Mouse (Mus musculus): ENCODE data around the gene Hmx2. TPM values are rescaled to one million over a fixed set of nuclear protein-coding genes. Genes with fewer than 3 reads are reported as not detected.

Hmx2 gene
- polyA plus RNA-seq (2015; fragmentation: Nextera tagmentation; extraction: Ambion mirVana): 0.09 TPM in 1 of 2 replicates, not detected in the other

DNA sequence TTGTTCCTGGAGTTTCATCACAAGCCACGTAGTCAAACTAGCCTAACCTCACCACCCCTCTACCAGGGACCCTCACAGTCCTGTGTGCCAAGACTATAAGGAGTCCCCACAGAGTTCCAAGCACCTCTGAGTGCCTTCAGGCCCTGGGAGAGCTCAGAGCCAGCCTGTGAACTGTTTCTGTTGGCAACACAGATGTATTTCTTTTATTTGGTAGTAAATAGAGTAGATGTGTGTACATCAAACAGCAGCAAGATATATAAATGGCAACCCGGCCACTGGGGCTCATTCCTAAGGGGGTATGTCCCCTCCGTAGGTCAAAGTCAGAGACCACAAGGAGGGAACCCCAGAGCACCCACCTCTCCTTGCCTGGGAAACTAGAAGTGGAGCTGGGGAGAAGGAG is at the start of gene Hmx2:
Gene Hmx2, plus strand, starts transcription at position 301 of the 400 bp plus-strand sequence.
- Histone ChIP-seq H3K27me3 (peaks cover 98% of the 10 kb centered on the region), H3K4me1 (replicated peaks) (peaks cover 12% of the 10 kb centered on the region), H3K4me3 (no peak within 1 kb of the TSS), H3K9me3 (replicated peaks) (no peaks in the 10 kb centered on the region), H3K27ac (no peak within 1 kb of the TSS), H3K9ac (no peak within 1 kb of the TSS), H3K36me3 (no peaks in the 10 kb centered on the region), H3K4me2 (no peak within 1 kb of the TSS)
- no peak for ATAC-seq (replicated peaks; ENCODE audit: insufficient number of reproducible peaks, insufficient read depth, low FRiP score, low read depth)
- WGBS: 2% methylated on average over 3 of the region's 3 CpGs

DNA sequence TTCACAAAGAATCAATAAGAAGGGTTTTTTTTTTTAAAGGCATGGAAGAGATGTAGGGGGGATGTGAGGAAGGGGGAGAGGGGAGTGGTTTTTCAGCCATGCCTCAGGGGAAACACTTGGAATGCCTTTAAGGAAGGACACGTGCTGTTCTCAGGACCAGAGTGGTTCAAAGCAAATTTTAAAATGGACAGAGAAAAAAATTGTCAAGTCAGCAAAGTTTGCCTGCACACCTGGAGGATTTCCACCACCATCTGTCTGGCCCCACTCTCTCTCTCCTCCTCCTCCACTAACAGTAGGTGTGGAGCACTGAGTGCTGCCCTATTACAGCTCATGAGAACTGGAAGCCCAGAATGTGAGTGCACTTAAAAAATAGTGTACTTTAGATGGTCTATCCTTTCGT is 44.8 kb upstream of the Hmx2 start:
- ATAC-seq (replicated peaks; ENCODE audit: insufficient number of reproducible peaks, insufficient read depth, low FRiP score, low read depth): no peak
- H3K4me1 ChIP-seq (replicated peaks): no peaks in the 10 kb centered on the region
- 67% methylated on average over 2 of the region's 2 CpGs for WGBS

GRCm38 (mm10) chr7:131539979-131540378 is 8.6 kb upstream of the Hmx2 start:
- no peak overlapping the region for H3K27ac ChIP-seq
- H3K4me1 ChIP-seq (replicated peaks): peaks cover 31% of the 10 kb centered on the region
- WGBS: 0% methylated on average over 7 of the region's 7 CpGs
- H3K4me2 ChIP-seq: no peak overlapping the region
- no peaks in the 10 kb centered on the region for H3K9me3 ChIP-seq (replicated peaks)
- no peaks in the 10 kb centered on the region for H3K36me3 ChIP-seq
- no peak overlapping the region for H3K9ac ChIP-seq
- H3K4me3 ChIP-seq: no peak overlapping the region
- no peak for ATAC-seq (replicated peaks; ENCODE audit: insufficient number of reproducible peaks, insufficient read depth, low FRiP score, low read depth)
- peaks cover 89% of the 10 kb centered on the region for H3K27me3 ChIP-seq

More for the DNA sequence above, 44.8 kb upstream of the Hmx2 start:
- Histone ChIP-seq H3K4me3 (no peak overlapping the region), H3K36me3 (no peaks in the 10 kb centered on the region), H3K9ac (no peak overlapping the region), H3K9me3 (replicated peaks) (no peaks in the 10 kb centered on the region), H3K27ac (no peak overlapping the region), H3K27me3 (no peaks in the 10 kb centered on the region), H3K4me2 (no peak overlapping the region)

GRCm38 (mm10) chr7:131541184-131542114 is 7.1 kb upstream of the Hmx2 start:
- H3K27ac ChIP-seq: no peak overlapping the region
- H3K27me3 ChIP-seq: peaks cover 97% of the 10 kb centered on the region
- H3K36me3 ChIP-seq: no peaks in the 10 kb centered on the region
- H3K4me3 ChIP-seq: peak overlapping the region; percentile 48
- H3K9me3 ChIP-seq (replicated peaks): no peaks in the 10 kb centered on the region
- WGBS: 2% methylated on average over 41 of the region's 41 CpGs
- peak overlapping the region; percentile 73 for H3K4me2 ChIP-seq
- ATAC-seq (replicated peaks; ENCODE audit: insufficient number of reproducible peaks, insufficient read depth, low FRiP score, low read depth): no peak
- H3K9ac ChIP-seq: no peak overlapping the region
- H3K4me1 ChIP-seq (replicated peaks): peaks cover 31% of the 10 kb centered on the region

DNA sequence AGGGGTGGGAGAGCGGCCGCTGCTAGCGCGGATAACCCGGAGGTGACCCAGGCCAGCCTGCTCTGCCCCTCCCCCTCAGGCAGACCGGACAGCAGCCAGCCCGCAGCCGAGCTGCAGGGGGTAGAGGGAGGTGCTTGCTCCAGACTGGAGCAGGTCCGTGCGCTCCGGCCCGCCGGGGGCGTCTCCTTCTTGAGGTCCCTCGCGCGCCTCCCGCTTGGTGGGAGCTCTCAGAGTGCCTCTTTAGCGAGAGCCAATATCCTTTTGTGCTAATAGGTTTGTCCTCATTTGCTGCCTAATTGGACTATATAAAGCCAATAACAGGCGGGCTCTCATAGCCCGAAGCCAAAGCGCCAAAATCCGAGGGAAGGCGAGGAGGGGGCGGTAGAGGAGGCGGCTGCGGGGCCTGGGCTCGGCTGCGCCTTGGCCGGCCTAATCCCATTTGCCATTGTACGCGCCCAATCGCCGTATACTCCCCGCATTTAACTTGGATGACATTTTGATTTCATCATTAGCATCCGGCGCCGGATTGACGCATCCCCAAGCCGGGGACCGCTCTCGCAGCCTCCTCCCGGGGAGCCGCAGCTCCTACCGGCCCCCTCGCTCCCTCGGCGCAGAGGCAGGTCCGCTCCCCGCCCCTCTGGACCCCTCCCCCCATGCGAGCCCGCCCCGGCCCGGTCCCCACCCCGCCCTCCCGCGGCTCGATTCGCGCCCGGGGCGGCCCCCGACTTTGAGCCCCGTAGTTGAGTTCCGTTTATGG is 6.3 kb upstream of the Hmx2 start, which contains the start of gene Hmx3:
Gene Hmx3, plus strand, starts transcription at position 753 of the 757 bp plus-strand sequence.
- H3K4me2 ChIP-seq: peak within 1 kb of the TSS; percentile 73
- peaks cover 31% of the 10 kb centered on the region for H3K4me1 ChIP-seq (replicated peaks)
- peaks cover 99% of the 10 kb centered on the region for H3K27me3 ChIP-seq
- H3K4me3 ChIP-seq: peak within 1 kb of the TSS; percentile 48
- no peak for ATAC-seq (replicated peaks; ENCODE audit: insufficient number of reproducible peaks, insufficient read depth, low FRiP score, low read depth)
- H3K9me3 ChIP-seq (replicated peaks): no peaks in the 10 kb centered on the region
- no peak within 1 kb of the TSS for H3K27ac ChIP-seq
- no peak within 1 kb of the TSS for H3K9ac ChIP-seq
- under 1% methylated on average over 54 of the region's 65 CpGs for WGBS
- no peaks in the 10 kb centered on the region for H3K36me3 ChIP-seq

DNA sequence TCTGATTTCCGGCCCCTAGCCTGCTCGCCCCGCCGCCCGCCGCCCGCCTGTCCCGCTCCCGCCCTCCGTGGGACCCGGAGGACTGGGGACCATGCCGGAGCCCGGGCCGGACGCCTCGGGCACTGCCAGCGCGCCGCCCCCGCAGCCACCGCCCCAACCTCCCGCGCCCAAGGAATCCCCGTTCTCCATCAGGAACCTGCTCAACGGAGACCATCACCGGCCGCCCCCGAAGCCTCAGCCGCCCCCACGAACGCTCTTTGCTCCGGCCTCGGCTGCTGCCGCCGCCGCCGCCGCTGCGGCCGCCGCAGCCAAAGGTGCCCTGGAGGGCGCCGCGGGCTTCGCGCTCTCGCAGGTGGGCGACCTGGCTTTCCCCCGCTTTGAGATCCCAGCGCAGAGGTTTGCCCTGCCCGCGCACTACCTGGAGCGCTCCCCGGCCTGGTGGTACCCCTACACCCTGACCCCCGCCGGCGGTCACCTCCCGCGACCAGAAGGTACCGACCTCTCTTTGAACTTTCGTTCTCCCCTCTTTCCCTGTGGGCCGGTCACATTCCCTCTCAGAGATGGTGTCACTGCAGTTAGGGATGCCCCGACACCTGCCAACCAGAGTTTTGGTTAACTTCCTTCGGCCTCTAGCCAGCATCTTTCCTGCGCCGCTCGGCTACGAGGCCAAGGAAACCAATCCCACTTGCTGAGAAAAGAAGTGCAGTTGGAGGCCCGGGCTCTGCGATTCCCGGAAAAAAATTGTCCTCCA is 5.5 kb upstream of the Hmx2 start:
- peak overlapping the region; percentile 48 for H3K4me3 ChIP-seq
- H3K36me3 ChIP-seq: no peaks in the 10 kb centered on the region
- H3K9ac ChIP-seq: no peak overlapping the region
- under 1% methylated on average over 71 of the region's 71 CpGs for WGBS
- ATAC-seq (replicated peaks; ENCODE audit: insufficient number of reproducible peaks, insufficient read depth, low FRiP score, low read depth): no peak
- peaks cover 31% of the 10 kb centered on the region for H3K4me1 ChIP-seq (replicated peaks)
- H3K9me3 ChIP-seq (replicated peaks): no peaks in the 10 kb centered on the region
- peaks cover 99% of the 10 kb centered on the region for H3K27me3 ChIP-seq
- peak overlapping the region; percentile 73 for H3K4me2 ChIP-seq
- H3K27ac ChIP-seq: no peak overlapping the region

GRCm38 (mm10) chr7:131543623-131544481 is 4.7 kb upstream of the Hmx2 start:
- peak overlapping the region; percentile 73 for H3K4me2 ChIP-seq
- peaks cover 31% of the 10 kb centered on the region for H3K4me1 ChIP-seq (replicated peaks)
- H3K36me3 ChIP-seq: no peaks in the 10 kb centered on the region
- 2% methylated on average over 75 of the region's 75 CpGs for WGBS
- no peak overlapping the region for H3K9ac ChIP-seq
- peaks cover 99% of the 10 kb centered on the region for H3K27me3 ChIP-seq
- no peak overlapping the region for H3K27ac ChIP-seq
- H3K9me3 ChIP-seq (replicated peaks): no peaks in the 10 kb centered on the region
- ATAC-seq (replicated peaks; ENCODE audit: insufficient number of reproducible peaks, insufficient read depth, low FRiP score, low read depth): no peak; the same call in 1 of the 2 replicates
- peak overlapping the region; percentile 48 for H3K4me3 ChIP-seq

GRCm38 (mm10) chr7:131544871-131545270 is 3.7 kb upstream of the Hmx2 start:
- Histone ChIP-seq H3K27me3 (peaks cover 97% of the 10 kb centered on the region), H3K9me3 (replicated peaks) (no peaks in the 10 kb centered on the region), H3K27ac (no peak overlapping the region), H3K9ac (no peak overlapping the region), H3K36me3 (no peaks in the 10 kb centered on the region), H3K4me3 (peak overlapping the region; percentile 48; the same call in 1 of the 2 replicates), H3K4me1 (replicated peaks) (peaks cover 31% of the 10 kb centered on the region), H3K4me2 (no peak overlapping the region)
- WGBS: 4% methylated on average over 5 of the region's 5 CpGs
- ATAC-seq (replicated peaks; ENCODE audit: insufficient number of reproducible peaks, insufficient read depth, low FRiP score, low read depth): no peak

GRCm38 (mm10) chr7:131545701-131546385 is 2.7 kb upstream of the Hmx2 start:
- no peak for ATAC-seq (replicated peaks; ENCODE audit: insufficient number of reproducible peaks, insufficient read depth, low FRiP score, low read depth)
- Histone ChIP-seq H3K4me3 (no peak overlapping the region), H3K9me3 (replicated peaks) (no peaks in the 10 kb centered on the region), H3K36me3 (no peaks in the 10 kb centered on the region), H3K4me2 (no peak overlapping the region), H3K9ac (no peak overlapping the region), H3K4me1 (replicated peaks) (peaks cover 31% of the 10 kb centered on the region), H3K27ac (no peak overlapping the region), H3K27me3 (peaks cover 98% of the 10 kb centered on the region)
- WGBS: 4% methylated on average over 13 of the region's 13 CpGs

DNA sequence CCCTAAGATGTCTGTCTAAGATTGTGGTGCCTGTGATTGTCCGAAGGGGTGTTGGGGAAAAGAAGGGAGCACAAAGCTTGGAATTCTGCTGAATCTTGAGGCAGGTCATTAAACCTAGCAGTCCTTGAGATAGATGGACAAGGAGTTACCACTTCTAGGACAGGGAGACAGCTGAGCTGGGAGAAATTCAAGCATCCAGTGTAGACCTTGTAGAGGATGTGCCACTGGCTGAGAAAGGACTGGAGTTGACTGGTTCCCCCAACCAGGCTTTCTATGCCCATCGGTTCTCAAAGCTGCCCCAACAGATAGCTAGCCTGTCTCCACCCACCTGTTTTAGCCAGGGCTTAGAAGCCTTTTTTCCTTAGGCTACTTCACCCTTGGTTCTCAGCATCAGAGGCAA is 2.1 kb upstream of the Hmx2 start:
- 0% methylated on average over 2 of the region's 2 CpGs for WGBS
- ATAC-seq (replicated peaks; ENCODE audit: insufficient number of reproducible peaks, insufficient read depth, low FRiP score, low read depth): no peak

More for the DNA sequence above, 2.1 kb upstream of the Hmx2 start:
- no peaks in the 10 kb centered on the region for H3K9me3 ChIP-seq (replicated peaks)
- H3K4me2 ChIP-seq: no peak overlapping the region
- no peak overlapping the region for H3K9ac ChIP-seq
- no peak overlapping the region for H3K27ac ChIP-seq
- peaks cover 31% of the 10 kb centered on the region for H3K4me1 ChIP-seq (replicated peaks)
- H3K36me3 ChIP-seq: no peaks in the 10 kb centered on the region
- H3K27me3 ChIP-seq: peaks cover 98% of the 10 kb centered on the region
- H3K4me3 ChIP-seq: no peak overlapping the region
